Mouse (Mus musculus) stomach, postnatal 0 days (tissue): ENCODE results near the gene Amer1. TPM values are rescaled to one million over a fixed set of nuclear protein-coding genes. Genes with fewer than 3 reads are reported as not detected.

Source experiments
- ATAC-seq: fragments of 200-750 bp; cut with Nextera tagmentation; 2 replicates; pipeline ENCODE4 v1.8.0; 2017; ENCODE audit not compliant: low FRiP score, low TSS enrichment
- DNase-seq: peaks from one replicate; pipeline ENCODE4 v3.0.0-alpha.2; 2016; ENCODE audit warnings: low spot score
- H3K27ac ChIP-seq: fragments of 300-500 bp; sonication (generic); replicated peaks from 2 replicates; pipeline ENCODE4 v1.5.1; 2014; ENCODE audit warnings: mild to moderate bottlenecking, control low read depth
- H3K27me3 ChIP-seq: fragments of 300-500 bp; sonication (generic); 2 replicates; pipeline ENCODE4 v1.6.1; 2014; ENCODE audit warnings: low read length; ENCODE audit not compliant: control insufficient read depth, insufficient read depth
- H3K36me3 ChIP-seq: fragments of 300-500 bp; sonication (generic); 2 replicates; pipeline ENCODE4 v1.6.1; 2014; ENCODE audit warnings: low read length, mixed read lengths; ENCODE audit not compliant: control insufficient read depth, insufficient read depth
- H3K4me1 ChIP-seq: fragments of 300-500 bp; sonication (generic); replicated peaks from 2 replicates; pipeline ENCODE4 v1.6.1; 2014; ENCODE audit warnings: antibody characterized with exemption; ENCODE audit not compliant: control insufficient read depth, insufficient read depth
- H3K4me2 ChIP-seq: fragments of 300-500 bp; sonication (generic); replicated peaks from 2 replicates; pipeline ENCODE4 v1.6.1; 2014; ENCODE audit warnings: low read depth, mild to moderate bottlenecking, control low read depth, moderate library complexity
- H3K4me3 ChIP-seq: fragments of 300-500 bp; sonication (generic); 2 replicates; pipeline ENCODE4 v1.5.1; 2014; ENCODE audit warnings: low read depth, low read length, control low read depth
- H3K9ac ChIP-seq: fragments of 300-500 bp; sonication (generic); 2 replicates; pipeline ENCODE4 v1.6.1; 2014; ENCODE audit warnings: mild to moderate bottlenecking, low read length, control low read depth, mixed read lengths
- H3K9me3 ChIP-seq: fragments of 300-500 bp; sonication (generic); 2 replicates; pipeline ENCODE4 v1.6.1; 2016; ENCODE audit warnings: low read length; ENCODE audit not compliant: control insufficient read depth
- CTCF ChIP-seq: IDR thresholded peaks from 2 replicates; pipeline ENCODE4 v1.5.1; 2016; ENCODE audit warnings: antibody characterized with exemption, low read depth, mild to moderate bottlenecking, moderate library complexity
- EP300 ChIP-seq: optimal IDR thresholded peaks from 2 replicates; pipeline ENCODE3; 2016; ENCODE audit warnings: antibody characterized with exemption
- WGBS: fragments of 180-500 bp; shearing (Covaris S2); extraction: QIAGEN DNeasy Blood & Tissue Kit; methylation state at CpG from one replicate; pipeline ENCODE4 v1.1.7; 2014; 5-methylcytosine and 5-hydroxymethylcytosine counted together
- polyA plus RNA-seq: library from polyadenylated mRNA; unstranded; fragments of >200 nt; fragmentation: Nextera tagmentation; extraction: Ambion mirVana; gene quantifications from 2 replicates; pipeline ENCODE4 v1.2.1, GENCODE M21; 2015

The Amer1 gene
- polyA plus RNA-seq: 6.8 and 6.9 TPM in 2 replicates

DNA sequence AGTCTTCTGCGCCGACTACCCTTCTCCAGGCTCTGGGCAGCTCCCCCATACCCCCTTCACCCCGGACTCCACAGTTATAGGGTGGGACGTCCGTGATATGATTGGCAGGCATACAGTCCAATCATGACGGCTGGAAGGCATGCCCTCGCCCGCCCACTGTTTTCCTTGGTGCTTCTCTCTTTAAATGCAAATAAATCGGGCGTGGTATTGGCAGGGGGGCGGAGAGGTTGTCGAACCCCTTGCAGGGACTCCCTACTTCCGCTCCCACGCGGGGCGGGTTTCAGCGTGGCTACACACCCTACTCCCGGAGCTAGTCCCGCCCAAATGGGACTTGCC is at the start of gene Amer1:
Gene Amer1 (minus strand): TSS at position 97 of the 336 bp plus-strand sequence.
- DNase-seq (peak; percentile 87), ATAC-seq (peak; percentile 95)
- 22% methylated on average over 18 of the region's 19 CpGs for WGBS
- Histone ChIP-seq H3K27ac (peak within 1 kb of the TSS; percentile 92), H3K4me2 (peak within 1 kb of the TSS; percentile 57), H3K9ac (peak within 1 kb of the TSS; percentile 56), H3K36me3 (no peaks in the 10 kb centered on the region), H3K4me1 (no peaks in the 10 kb centered on the region), H3K4me3 (peak within 1 kb of the TSS; percentile 56), H3K27me3 (no peaks in the 10 kb centered on the region), H3K9me3 (no peaks in the 10 kb centered on the region)
- no peak for TF ChIP-seq EP300
- TF ChIP-seq CTCF: no peak

DNA sequence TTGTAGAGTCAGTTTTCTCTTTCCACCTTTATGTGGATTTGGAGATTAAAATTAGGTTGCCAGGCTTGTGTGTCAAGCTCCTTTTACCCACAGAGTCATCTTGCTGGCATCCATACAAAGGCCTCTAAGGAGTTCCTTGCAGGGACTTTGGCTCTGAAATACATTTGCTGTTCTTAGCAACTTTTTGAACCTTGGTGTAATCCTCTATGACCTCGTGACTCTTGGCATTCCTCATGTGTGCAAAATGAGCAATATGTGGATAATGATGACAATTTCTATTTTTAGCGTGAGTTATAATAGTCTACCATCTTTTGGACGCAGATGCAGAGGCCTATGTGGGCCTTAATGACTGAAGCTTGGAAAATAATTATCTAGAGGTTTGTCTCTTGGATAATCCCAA is 12.5 kb upstream of the Amer1 start:
- no peaks in the 10 kb centered on the region for H3K36me3 ChIP-seq
- H3K4me2 ChIP-seq: no peak overlapping the region
- DNase-seq (no peak), ATAC-seq (no peak)
- H3K4me1 ChIP-seq: no peaks in the 10 kb centered on the region
- no peak overlapping the region for H3K9ac ChIP-seq
- H3K4me3 ChIP-seq: no peak overlapping the region
- H3K27me3 ChIP-seq: no peaks in the 10 kb centered on the region
- H3K27ac ChIP-seq: no peak overlapping the region
- 45% methylated on average over 3 of the region's 3 CpGs for WGBS
- TF ChIP-seq EP300 (no peak), CTCF (no peak)
- no peaks in the 10 kb centered on the region for H3K9me3 ChIP-seq

DNA sequence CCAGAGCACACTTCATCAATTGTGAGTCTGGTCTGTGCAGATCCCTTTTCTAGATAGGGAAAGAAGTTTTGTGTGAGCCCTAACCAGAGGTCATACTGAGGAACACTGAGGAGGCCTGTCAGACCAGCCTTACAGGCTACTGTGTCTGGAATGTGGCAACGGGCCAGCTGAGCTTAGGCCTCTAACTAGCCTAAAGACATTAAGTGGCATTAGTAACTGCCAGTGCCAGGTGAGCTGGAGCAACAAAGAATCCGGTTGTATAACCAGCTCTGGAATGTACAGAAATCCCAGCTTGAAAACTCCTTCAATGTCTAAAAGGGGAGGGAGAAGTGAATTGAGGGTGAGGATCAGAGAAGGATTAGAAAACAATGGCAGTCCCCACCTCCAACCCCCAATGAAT is 1.2 kb upstream of the Amer1 start:
- TF ChIP-seq EP300 (no peak), CTCF (no peak)
- Histone ChIP-seq H3K4me3 (no peak overlapping the region), H3K9me3 (no peaks in the 10 kb centered on the region), H3K27me3 (no peaks in the 10 kb centered on the region), H3K36me3 (no peaks in the 10 kb centered on the region), H3K27ac (no peak overlapping the region), H3K9ac (no peak overlapping the region), H3K4me1 (no peaks in the 10 kb centered on the region), H3K4me2 (no peak overlapping the region)
- DNase-seq (peak; percentile 34), ATAC-seq (no peak)
- 32% methylated on average over 2 of the region's 2 CpGs for WGBS

DNA sequence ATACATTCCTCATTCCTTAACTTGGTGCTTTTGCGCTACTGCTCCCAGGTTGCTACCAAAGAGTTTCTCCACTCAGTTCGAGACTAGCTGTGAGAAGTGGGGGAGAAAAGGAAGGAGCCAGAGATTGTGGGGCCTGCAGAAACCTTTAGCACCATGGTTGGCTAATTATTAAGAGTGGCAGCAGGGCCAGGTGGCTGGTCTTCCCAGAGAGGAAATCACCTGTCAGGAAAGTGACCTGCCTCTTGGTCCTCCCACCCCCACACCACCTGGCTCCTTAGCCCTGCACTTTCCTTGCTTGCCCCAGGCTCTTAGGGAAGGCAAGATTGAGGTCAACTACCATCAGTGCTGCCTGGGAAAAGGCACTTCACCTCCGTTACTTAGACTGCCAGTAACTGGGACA is 469 bp upstream of the Amer1 start:
- DNase-seq: no peak
- 38% methylated on average over 3 of the region's 3 CpGs for whole genome bisulfite sequencing
- Histone ChIP-seq H3K36me3 (no peaks in the 10 kb centered on the region), H3K4me3 (peak overlapping the region; percentile 56), H3K27ac (peak overlapping the region; percentile 92), H3K27me3 (no peaks in the 10 kb centered on the region), H3K4me1 (no peaks in the 10 kb centered on the region), H3K9ac (no peak overlapping the region), H3K4me2 (peak overlapping the region; percentile 57), H3K9me3 (no peaks in the 10 kb centered on the region)
- TF ChIP-seq EP300 (no peak), CTCF (no peak)
- no peak for ATAC-seq

DNA sequence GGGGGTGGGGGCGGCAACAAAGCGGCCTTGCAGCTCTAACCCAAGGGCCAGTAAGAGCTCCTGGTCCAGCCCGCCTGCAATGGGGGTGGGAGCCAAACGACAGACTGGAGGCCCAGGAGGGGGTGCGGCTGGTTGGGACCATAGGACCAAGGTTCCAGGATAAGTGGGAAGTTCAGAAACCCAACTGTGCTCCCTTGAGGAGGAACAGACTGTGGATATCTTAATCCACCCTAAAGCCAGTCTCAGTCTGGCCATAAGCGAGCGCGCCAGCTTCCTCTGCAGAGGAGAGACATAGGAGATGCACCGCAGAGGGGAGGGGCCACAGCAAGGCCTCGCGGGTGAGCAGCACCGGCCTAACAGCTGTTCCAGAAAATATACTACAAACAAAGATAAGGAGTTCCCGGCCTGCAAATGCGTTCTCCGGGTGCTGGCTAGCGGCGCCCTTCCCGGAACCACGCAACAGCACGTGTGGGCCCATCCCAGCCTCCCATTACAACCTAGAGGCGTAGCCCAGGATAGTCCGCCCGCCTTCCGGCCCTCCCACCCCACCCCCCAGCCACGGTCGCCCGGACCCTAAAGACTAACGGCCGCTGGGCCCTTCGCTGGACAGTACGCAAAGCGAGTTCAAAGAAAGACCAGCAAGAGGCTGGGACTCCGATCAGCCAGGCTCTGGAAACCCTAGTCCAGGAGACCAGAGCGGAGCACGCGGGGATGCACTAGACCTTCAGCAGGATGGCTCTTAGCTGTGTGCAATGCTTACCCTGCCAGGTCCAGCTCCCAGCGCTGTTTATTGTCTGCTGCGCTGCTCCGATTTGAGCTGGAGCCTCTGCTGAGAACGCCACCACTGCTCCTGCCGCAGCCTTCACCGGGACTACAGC is 535 bp downstream of the Amer1 start:
- Histone ChIP-seq H3K4me3 (peak overlapping the region; percentile 56), H3K36me3 (no peaks in the 10 kb centered on the region), H3K9ac (peak overlapping the region; percentile 56), H3K27me3 (no peaks in the 10 kb centered on the region), H3K27ac (peak overlapping the region; percentile 92), H3K4me2 (peak overlapping the region; percentile 57), H3K9me3 (no peaks in the 10 kb centered on the region), H3K4me1 (no peaks in the 10 kb centered on the region)
- DNase-seq (peak; percentile 68), ATAC-seq (peak; percentile 81)
- 25% methylated on average over 37 of the region's 42 CpGs for WGBS
- TF ChIP-seq EP300: no peak

DNA sequence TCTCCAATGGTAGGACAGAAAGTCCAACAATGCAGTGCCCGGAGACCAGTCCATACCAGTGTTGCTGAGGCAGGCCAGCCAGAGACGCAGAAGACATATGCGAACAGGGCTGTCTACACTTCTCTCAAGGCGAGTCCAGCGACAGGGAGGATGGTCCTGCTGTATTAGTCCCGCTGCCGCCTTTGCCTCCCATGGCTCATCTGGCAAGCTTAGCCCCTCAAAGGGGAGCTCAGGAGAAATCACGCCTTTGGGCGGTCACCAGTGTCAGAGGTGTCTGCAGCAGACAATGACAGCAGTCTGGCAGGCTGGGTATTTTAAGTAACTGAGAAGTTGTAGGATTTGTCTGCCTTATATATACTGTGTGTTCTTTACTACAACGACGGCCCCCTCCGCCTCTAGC is 1.3 kb downstream of the Amer1 start:
- Histone ChIP-seq H3K27ac (peak overlapping the region; percentile 92), H3K36me3 (no peaks in the 10 kb centered on the region), H3K9ac (peak overlapping the region; percentile 56; the same call in 1 of the 2 replicates), H3K9me3 (no peaks in the 10 kb centered on the region), H3K4me1 (no peaks in the 10 kb centered on the region), H3K4me3 (peak overlapping the region; percentile 56), H3K27me3 (no peaks in the 10 kb centered on the region), H3K4me2 (peak overlapping the region; percentile 57)
- ATAC-seq (no peak), DNase-seq (no peak)
- WGBS: 23% methylated on average over 12 of the region's 12 CpGs
- TF ChIP-seq CTCF (no peak), EP300 (no peak)
